Mouse (Mus musculus) layer of hippocampus, postnatal 25 days (tissue): Measurements from ENCODE around the gene Zfp408. TPM values are rescaled to one million over a fixed set of nuclear protein-coding genes. Genes with fewer than 3 reads are reported as not detected.

Experiments
- DNase-seq, 2 experiments: peaks; one replicate each; pipeline ENCODE4 v3.0.0; 2022; ENCODE audit warnings: mixed read lengths in 2 of 2, low spot score in 1 of 2; ENCODE audit errors: extremely low spot score in 1 of 2
- total RNA-seq, 2 experiments: library from RNA; stranded (reverse); gene quantifications; 2 replicates each; pipeline ENCODE4 v1.2.3; 2021

Zfp408 gene
- 10 to 100 TPM in 1 of 2 experiments, 1 to 10 TPM in 1; 8.9 to 12.1 TPM for total RNA-seq

DNA sequence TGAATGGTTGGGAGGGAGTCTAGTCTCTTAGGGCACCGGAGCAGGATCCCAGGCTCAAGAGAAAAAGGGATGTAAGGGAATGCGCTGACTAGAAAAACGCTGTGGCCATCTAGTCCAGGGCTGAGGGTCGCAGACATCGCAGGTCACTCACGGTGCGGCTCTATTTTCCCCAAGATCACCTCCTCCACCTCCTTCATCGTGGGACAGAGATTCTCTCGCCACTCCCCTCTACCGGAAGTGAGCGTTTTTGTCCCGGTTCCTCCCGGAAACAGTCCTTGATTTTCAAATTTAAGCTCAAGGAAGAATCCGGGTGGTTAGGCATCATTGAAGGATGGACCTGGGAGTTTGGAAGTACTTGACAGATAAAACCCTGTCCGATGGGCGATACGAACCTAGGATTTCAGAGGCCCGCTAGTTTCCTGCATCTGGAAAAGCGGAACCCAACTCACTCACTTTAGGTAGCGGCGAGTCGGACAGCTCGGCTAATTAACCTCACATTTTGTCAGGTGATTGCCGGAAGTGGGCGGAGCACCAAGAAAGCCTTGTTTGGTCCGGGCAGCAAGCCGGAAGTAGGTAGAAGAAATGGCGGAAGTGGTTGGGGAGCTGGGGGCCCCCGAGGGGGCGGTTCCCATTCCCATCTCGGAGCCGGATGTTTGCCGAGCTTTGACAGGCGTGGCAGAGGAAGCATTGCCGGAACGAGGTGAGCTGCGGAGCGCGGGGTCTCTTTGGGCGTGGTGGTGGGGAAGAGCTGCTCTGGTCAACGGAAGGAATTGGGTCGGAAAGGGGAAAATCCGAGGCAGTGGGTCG, at the start of gene Zfp408, which contains the start of gene Arhgap1:
Zfp408 (minus strand) TSS at position 239 of the 807 bp plus-strand sequence.
Arhgap1 (plus strand) TSS at position 308 of the 807 bp plus-strand sequence.
- peak; percentile 87 to 97 for DNase-seq

DNA sequence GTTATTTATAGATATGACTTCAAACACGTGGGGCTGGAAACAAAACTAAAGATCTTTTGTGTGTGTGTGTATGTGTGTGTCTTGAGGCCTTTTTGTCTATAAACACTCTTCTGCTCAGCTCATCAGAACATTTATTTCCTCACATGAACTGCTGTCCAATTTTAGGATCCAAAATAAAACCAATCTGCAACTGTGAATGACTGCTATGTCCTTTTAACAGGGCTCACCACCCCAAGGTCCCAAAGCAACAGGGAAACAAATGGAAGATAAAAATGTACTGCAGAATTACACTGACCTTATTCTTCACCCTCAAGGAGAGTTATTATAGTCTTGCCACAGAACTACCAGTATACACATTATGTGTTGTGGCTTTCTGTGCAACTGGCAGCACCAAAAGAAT, 49.6 kb upstream of the Zfp408 start:
- no peak for DNase-seq

GRCm38 (mm10) chr2:91696225-91696590, 46.6 kb upstream of the Zfp408 start:
- DNase-seq, result no peak

- DNase-seq, result no peak
Measured at GRCm38 (mm10) chr2:91695436-91696224, 46.0 kb upstream of the Zfp408 start.

- no peak for DNase-seq
Measured at GRCm38 (mm10) chr2:91689452-91689851, 39.9 kb upstream of the Zfp408 start.

DNA sequence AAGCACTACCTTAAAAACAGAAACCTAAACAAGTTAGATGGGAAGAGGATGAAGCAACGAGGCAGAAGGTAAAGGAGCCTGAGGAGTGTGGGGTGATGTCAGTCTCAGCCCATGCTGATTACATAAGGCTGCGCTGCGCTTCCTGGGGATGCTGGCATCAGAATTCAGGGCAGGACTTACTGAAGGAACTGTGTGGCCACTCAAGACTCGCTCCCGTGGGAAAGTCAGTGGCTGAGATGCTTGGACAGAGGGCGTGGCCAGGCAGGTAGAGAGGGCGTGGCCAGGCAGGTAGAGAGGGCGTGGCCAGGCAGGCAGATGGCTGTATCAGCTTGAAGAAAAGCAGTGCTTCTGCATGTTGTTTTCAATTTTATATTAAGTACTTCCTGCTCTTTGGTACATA, 34.3 kb upstream of the Zfp408 start:
- DNase-seq, result no peak

DNA sequence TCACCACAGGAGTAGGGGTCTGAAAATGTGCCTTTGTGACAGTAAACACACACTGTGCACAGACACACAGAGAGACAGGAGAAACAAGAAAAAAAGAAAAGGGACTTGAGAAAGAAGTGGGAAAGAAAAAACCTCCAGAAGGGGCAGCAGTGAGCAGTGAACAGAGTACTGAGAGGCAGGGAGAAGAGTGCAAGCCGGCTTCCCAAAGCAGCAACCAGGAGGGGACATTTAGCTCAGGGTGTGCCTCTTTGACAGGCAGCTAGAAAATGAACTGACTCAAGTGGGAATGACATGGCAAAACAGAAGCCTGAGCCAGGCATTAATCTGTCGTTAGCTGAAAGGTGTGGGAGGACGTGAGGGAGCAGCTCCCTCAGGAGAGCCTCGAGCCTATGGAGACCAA, 33.3 kb upstream of the Zfp408 start:
- peak; percentile 30 to 55 for DNase-seq

- no peak for DNase-seq
Measured at GRCm38 (mm10) chr2:91676961-91677360, 27.4 kb upstream of the Zfp408 start.

- DNase-seq, result no peak
Measured at GRCm38 (mm10) chr2:91676420-91676819, 26.8 kb upstream of the Zfp408 start.

DNA sequence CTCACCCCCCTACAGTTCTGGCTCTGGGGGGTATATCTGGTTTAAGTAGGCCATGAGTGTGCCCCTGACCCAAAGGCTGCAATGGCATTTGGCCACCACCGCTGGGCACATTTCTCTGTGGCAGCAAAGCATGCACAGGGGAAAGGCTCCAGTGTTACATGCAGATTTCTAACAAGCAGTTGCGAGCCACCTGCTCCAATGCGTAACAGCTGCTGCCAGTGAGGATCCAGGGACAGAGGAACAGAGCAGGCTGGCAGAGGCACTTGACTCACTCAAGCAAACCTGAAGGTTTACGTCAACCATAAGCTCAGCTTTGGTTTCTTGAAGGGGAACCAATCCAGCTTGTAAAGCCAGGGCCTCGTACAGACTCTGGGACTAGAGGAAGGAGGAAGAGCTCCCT, 25.3 kb upstream of the Zfp408 start:
- DNase-seq, result peak in 1 of 2 experiments; percentile 27

GRCm38 (mm10) chr2:91673587-91673986, 24.0 kb upstream of the Zfp408 start:
- DNase-seq, result no peak

- no peak for DNase-seq
Measured at GRCm38 (mm10) chr2:91670038-91670437, 20.4 kb upstream of the Zfp408 start.

- no peak for DNase-seq
Measured at GRCm38 (mm10) chr2:91669326-91669725, 19.7 kb upstream of the Zfp408 start.

- DNase-seq, result no peak
Measured at GRCm38 (mm10) chr2:91667747-91668146, 18.2 kb upstream of the Zfp408 start.

DNA sequence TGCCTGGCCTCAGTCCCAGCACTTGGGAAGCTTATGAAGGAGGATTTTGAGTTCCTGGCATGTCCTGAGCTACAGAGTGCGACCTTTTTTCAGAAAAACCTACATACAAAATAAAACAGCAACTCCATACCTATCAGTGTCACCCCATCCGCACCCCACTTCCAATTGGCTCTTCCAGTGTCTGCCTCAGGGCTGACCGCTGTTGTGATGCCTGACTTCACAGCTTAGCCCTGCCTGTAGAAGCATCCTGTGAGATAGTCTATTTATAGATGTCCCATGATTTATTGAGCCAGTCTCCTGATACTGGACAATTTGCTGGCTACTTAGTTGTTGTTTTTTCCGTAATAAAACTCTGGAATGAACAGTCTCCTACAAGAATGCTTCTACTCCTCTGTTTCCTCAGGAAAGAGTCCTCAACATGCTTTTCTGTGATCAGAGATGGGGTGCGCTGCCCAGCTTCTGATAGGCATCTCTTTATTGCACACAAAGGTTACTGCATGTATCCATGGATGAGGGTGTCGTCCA, 16.9 kb upstream of the Zfp408 start:
- no peak for DNase-seq

DNA sequence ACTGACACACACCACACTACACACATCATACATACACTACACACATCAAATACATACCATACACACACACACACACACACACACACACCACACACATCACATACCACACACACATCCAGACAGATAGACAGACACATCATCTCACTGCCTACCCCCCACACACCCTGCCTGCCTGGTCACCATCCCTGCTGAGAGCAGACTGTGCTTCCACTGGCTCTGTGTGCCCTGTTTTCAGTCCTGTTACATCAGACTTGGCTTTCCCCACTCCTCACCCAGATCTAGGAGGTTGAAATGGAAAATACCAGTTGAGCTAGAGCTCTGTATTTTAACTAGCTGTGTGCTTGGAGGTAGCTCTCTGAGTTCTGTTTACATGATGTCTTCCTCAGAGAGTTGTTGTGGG, 15.2 kb upstream of the Zfp408 start:
- DNase-seq, result no peak

GRCm38 (mm10) chr2:91660981-91661380, 11.4 kb upstream of the Zfp408 start:
- DNase-seq, result no peak

- DNase-seq, result no peak
Measured at GRCm38 (mm10) chr2:91659657-91660056, 10.1 kb upstream of the Zfp408 start.

GRCm38 (mm10) chr2:91656774-91657173, 7.2 kb upstream of the Zfp408 start:
- DNase-seq, result no peak

- DNase-seq, result no peak
Measured at GRCm38 (mm10) chr2:91655827-91656226, 6.2 kb upstream of the Zfp408 start.

- no peak for DNase-seq
Measured at GRCm38 (mm10) chr2:91655388-91655787, 5.8 kb upstream of the Zfp408 start.
